Mouse (Mus musculus) lung, postnatal 0 days (tissue): ENCODE results near the gene Ankrd33. TPM values are rescaled to one million over a fixed set of nuclear protein-coding genes. Genes with fewer than 3 reads are reported as not detected.
A peak's percentile ranks its signal among the peaks of the same experiment; 100 is the strongest.

Experiments
- ATAC-seq: fragments of 200-750 bp; cut with Nextera tagmentation; 2 replicates; pipeline ENCODE4 v1.8.0; 2017; ENCODE audit warnings: moderate library complexity
- DNase-seq: peaks from one replicate; pipeline ENCODE4 v3.0.0-alpha.2; 2016; ENCODE audit warnings: low spot score
- H3K27ac ChIP-seq: fragments of 300-500 bp; sonication (generic); 2 replicates; pipeline ENCODE4 v1.5.1; 2014; ENCODE audit warnings: antibody characterized with exemption, mild to moderate bottlenecking, low read length, mixed read lengths
- H3K27me3 ChIP-seq: fragments of 300-500 bp; sonication (generic); replicated peaks from 2 replicates; pipeline ENCODE4 v1.6.1; 2014; ENCODE audit warnings: low read length, mixed read lengths; ENCODE audit not compliant: insufficient read depth
- H3K36me3 ChIP-seq: fragments of 300-500 bp; sonication (generic); 2 replicates; pipeline ENCODE4 v1.6.1; 2014; ENCODE audit warnings: low read length, mixed read lengths; ENCODE audit not compliant: insufficient read depth
- H3K4me1 ChIP-seq: fragments of 300-500 bp; sonication (generic); 2 replicates; pipeline ENCODE4 v1.6.1; 2014; ENCODE audit warnings: antibody characterized with exemption, low read depth, low read length, mixed read lengths; ENCODE audit not compliant: insufficient read depth
- H3K4me2 ChIP-seq: fragments of 300-500 bp; sonication (generic); replicated peaks from 2 replicates; pipeline ENCODE4 v1.6.1; 2014; ENCODE audit warnings: low read depth, mild to moderate bottlenecking, low read length, moderate library complexity, mixed read lengths
- H3K4me3 ChIP-seq: fragments of 300-500 bp; sonication (generic); 2 replicates; pipeline ENCODE4 v1.5.1; 2014; ENCODE audit warnings: low read depth, low read length
- H3K9ac ChIP-seq: fragments of 300-500 bp; sonication (generic); replicated peaks from 2 replicates; pipeline ENCODE4 v1.6.1; 2014; ENCODE audit warnings: low read depth, mild to moderate bottlenecking
- H3K9me3 ChIP-seq: fragments of 300-500 bp; sonication (generic); 2 replicates; pipeline ENCODE4 v1.6.1; 2016; ENCODE audit warnings: low read length, mixed read lengths
- CTCF ChIP-seq: IDR thresholded peaks from 2 replicates; pipeline ENCODE4 v1.5.1; 2016; ENCODE audit warnings: antibody characterized with exemption, mild to moderate bottlenecking
- EP300 ChIP-seq: IDR thresholded peaks from 2 replicates; pipeline ENCODE4 v1.6.1; 2016; ENCODE audit warnings: antibody characterized with exemption, mild to moderate bottlenecking, control low read depth
- WGBS: fragments of 180-500 bp; shearing (Covaris S2); extraction: QIAGEN DNeasy Blood & Tissue Kit; methylation state at CpG from one replicate; pipeline ENCODE4 v1.1.7; 2014; 5-methylcytosine and 5-hydroxymethylcytosine counted together
- polyA plus RNA-seq: library from polyadenylated mRNA; unstranded; fragments of >200 nt; fragmentation: Nextera tagmentation; extraction: Ambion mirVana; gene quantifications from 2 replicates; pipeline ENCODE4 v1.2.1, GENCODE M21; 2015

The Ankrd33 gene
- polyA plus RNA-seq, 1 experiment from 2014 or later, result not detected

GRCm38 (mm10) chr15:101082236-101082635 is 33.3 kb upstream of the Ankrd33 start:
- peaks cover 3% of the 10 kb centered on the region; the same call in 1 of the 2 replicates for H3K4me1 ChIP-seq
- peak overlapping the region; percentile 57 for H3K27ac ChIP-seq
- WGBS, result 47% methylated on average over 4 of the region's 4 CpGs
- no peaks in the 10 kb centered on the region for H3K9me3 ChIP-seq
- H3K27me3 ChIP-seq, result no peaks in the 10 kb centered on the region
- no peak overlapping the region for H3K4me3 ChIP-seq
- H3K4me2 ChIP-seq, result no peak overlapping the region
- no peaks in the 10 kb centered on the region for H3K36me3 ChIP-seq
- peak; percentile 32; the same call in 1 of the 2 replicates for TF ChIP-seq EP300
- TF ChIP-seq CTCF, result no peak
- ATAC-seq, result peak; percentile 20; the same call in 1 of the 2 replicates
- peak; percentile 61 for DNase-seq
- H3K9ac ChIP-seq, result no peak overlapping the region

GRCm38 (mm10) chr15:101084499-101084898 is 31.1 kb upstream of the Ankrd33 start:
- no peak overlapping the region for H3K27ac ChIP-seq
- no peak overlapping the region for H3K9ac ChIP-seq
- no peaks in the 10 kb centered on the region for H3K27me3 ChIP-seq
- no peak overlapping the region for H3K4me3 ChIP-seq
- H3K4me2 ChIP-seq, result no peak overlapping the region
- TF ChIP-seq CTCF (no peak), EP300 (no peak)
- no peaks in the 10 kb centered on the region for H3K4me1 ChIP-seq
- H3K36me3 ChIP-seq, result no peaks in the 10 kb centered on the region
- WGBS, result 71% methylated on average over 10 of the region's 10 CpGs
- H3K9me3 ChIP-seq, result no peaks in the 10 kb centered on the region
- ATAC-seq, result no peak
- DNase-seq, result no peak

GRCm38 (mm10) chr15:101086451-101086850 is 29.1 kb upstream of the Ankrd33 start:
- 63% methylated on average over 9 of the region's 9 CpGs for WGBS
- Histone ChIP-seq H3K27me3 (no peaks in the 10 kb centered on the region), H3K36me3 (no peaks in the 10 kb centered on the region), H3K9me3 (no peaks in the 10 kb centered on the region), H3K27ac (no peak overlapping the region), H3K4me2 (no peak overlapping the region), H3K4me3 (no peak overlapping the region), H3K4me1 (no peaks in the 10 kb centered on the region), H3K9ac (no peak overlapping the region)
- DNase-seq, result no peak
- TF ChIP-seq CTCF (no peak), EP300 (no peak)
- ATAC-seq, result no peak

- DNase-seq (no peak), ATAC-seq (0 out of 2 replicates have a peak, but pooled peaks have one; percentile 39)
- H3K27me3 ChIP-seq, result no peaks in the 10 kb centered on the region
- 36% methylated on average over 3 of the region's 3 CpGs for WGBS
- H3K9me3 ChIP-seq, result no peaks in the 10 kb centered on the region
- H3K27ac ChIP-seq, result no peak overlapping the region
- no peak overlapping the region for H3K4me3 ChIP-seq
- no peaks in the 10 kb centered on the region for H3K36me3 ChIP-seq
- H3K4me1 ChIP-seq, result no peaks in the 10 kb centered on the region
- H3K9ac ChIP-seq, result no peak overlapping the region
- TF ChIP-seq EP300 (no peak), CTCF (no peak)
- H3K4me2 ChIP-seq, result no peak overlapping the region
Observed at GRCm38 (mm10) chr15:101086956-101087355, 28.6 kb upstream of the Ankrd33 start.

GRCm38 (mm10) chr15:101088291-101088690 is 27.3 kb upstream of the Ankrd33 start:
- Histone ChIP-seq H3K4me2 (no peak overlapping the region), H3K4me1 (no peaks in the 10 kb centered on the region), H3K36me3 (no peaks in the 10 kb centered on the region), H3K27me3 (no peaks in the 10 kb centered on the region), H3K9ac (no peak overlapping the region), H3K27ac (no peak overlapping the region), H3K4me3 (no peak overlapping the region), H3K9me3 (no peaks in the 10 kb centered on the region)
- ATAC-seq (no peak), DNase-seq (no peak)
- WGBS, result 63% methylated on average over 4 of the region's 4 CpGs
- no peak for TF ChIP-seq CTCF
- no peak for TF ChIP-seq EP300

- TF ChIP-seq EP300 (no peak), CTCF (no peak)
- DNase-seq (no peak), ATAC-seq (no peak)
- Histone ChIP-seq H3K27ac (no peak overlapping the region), H3K36me3 (no peaks in the 10 kb centered on the region), H3K4me2 (no peak overlapping the region), H3K9ac (no peak overlapping the region), H3K4me3 (no peak overlapping the region), H3K9me3 (no peaks in the 10 kb centered on the region), H3K4me1 (no peaks in the 10 kb centered on the region), H3K27me3 (no peaks in the 10 kb centered on the region)
- 88% methylated on average over 8 of the region's 8 CpGs for WGBS
Observed at GRCm38 (mm10) chr15:101091551-101091950, 24.0 kb upstream of the Ankrd33 start.
